Mouse (Mus musculus) thymus, adult 2 months (tissue): Measurements from ENCODE around the gene Large2.

Source experiments
- CTCF ChIP-seq: fragments of 200-500 bp; IDR thresholded peaks from 2 replicates; pipeline ENCODE4 v1.5.1; 2012; ENCODE audit warnings: mild to moderate bottlenecking, control low read depth, low read length, moderate library complexity, borderline replicate concordance; ENCODE audit not compliant: control insufficient read depth, poor library complexity, insufficient read depth; ENCODE audit errors: extremely low read depth
- POLR2A ChIP-seq: fragments of 200-500 bp; IDR thresholded peaks from 2 replicates; pipeline ENCODE4 v1.6.1; 2012; ENCODE audit warnings: mild to moderate bottlenecking, low read length, control low read depth, moderate library complexity; ENCODE audit not compliant: control insufficient read depth, poor library complexity, insufficient read depth; ENCODE audit errors: extremely low read depth

- no peak for TF ChIP-seq CTCF
- TF ChIP-seq POLR2A, result no peak
Measured at GRCm38 (mm10) chr2:92362571-92363228, 12.0 kb downstream of the Large2 start.
